Mouse (Mus musculus) lung, adult 2 months (tissue): ENCODE data around the gene Atp6v1g2.

Source experiments
- CTCF ChIP-seq: fragments of 200-500 bp; IDR thresholded peaks from 2 replicates; pipeline ENCODE4 v1.5.1; 2011; ENCODE audit warnings: mild to moderate bottlenecking, low read length, control low read depth; ENCODE audit not compliant: insufficient read depth
- POLR2A ChIP-seq: fragments of 200-500 bp; IDR thresholded peaks from 2 replicates; pipeline ENCODE4 v1.6.1; 2011; ENCODE audit warnings: low read depth, mild to moderate bottlenecking, control low read depth, low read length, borderline replicate concordance; ENCODE audit errors: extremely low read depth

GRCm38 (mm10) chr17:35278049-35278448, 44.6 kb downstream of the Atp6v1g2 start:
- TF ChIP-seq CTCF (no peak), POLR2A (no peak)
